Mouse (Mus musculus): Measurements from ENCODE around the gene Metap1.

The Metap1 gene

DNA sequence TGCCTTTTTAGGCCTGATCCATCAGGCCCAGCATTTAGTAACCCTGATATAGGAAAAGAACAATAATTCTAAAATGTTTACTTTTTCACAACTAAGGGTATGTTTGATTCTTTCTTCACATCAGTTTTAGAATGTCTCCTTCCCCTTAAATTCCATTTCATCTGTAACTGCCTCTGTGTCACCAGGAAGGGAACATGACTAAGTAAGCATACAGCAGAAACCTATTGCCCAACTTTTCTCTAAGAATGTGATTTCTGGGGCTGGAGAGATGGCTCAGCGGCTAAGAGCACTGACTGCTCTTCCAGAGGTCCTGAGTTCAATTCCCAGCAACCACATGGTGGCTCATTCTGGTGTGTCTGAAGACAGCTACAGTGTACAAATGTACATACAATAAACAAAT lies 35.1 kb downstream of the Metap1 start:
- in situ Hi-C loops (cut with MboI, MseI): no loop called here

DNA sequence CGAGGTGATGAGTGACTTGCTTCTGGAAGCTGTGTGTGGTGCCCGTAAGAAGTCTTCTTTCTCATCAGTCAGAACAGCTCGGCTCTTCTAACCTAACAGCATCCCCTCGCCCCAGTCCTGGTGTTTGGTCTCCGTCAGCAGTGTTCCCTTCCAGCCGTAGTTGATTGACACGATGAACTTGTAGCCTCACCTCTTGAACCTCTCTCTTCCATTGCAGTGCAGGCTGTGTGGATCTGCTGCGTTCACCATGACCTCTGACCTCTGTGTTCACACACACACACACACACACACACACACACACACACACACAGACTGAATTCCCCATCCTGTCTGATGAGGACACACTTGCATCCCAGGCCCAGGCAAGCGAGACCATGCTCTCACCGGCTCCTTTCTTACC lies 37.1 kb downstream of the Metap1 start:
- in situ Hi-C loops (cut with MboI, MseI): no loop called here

DNA sequence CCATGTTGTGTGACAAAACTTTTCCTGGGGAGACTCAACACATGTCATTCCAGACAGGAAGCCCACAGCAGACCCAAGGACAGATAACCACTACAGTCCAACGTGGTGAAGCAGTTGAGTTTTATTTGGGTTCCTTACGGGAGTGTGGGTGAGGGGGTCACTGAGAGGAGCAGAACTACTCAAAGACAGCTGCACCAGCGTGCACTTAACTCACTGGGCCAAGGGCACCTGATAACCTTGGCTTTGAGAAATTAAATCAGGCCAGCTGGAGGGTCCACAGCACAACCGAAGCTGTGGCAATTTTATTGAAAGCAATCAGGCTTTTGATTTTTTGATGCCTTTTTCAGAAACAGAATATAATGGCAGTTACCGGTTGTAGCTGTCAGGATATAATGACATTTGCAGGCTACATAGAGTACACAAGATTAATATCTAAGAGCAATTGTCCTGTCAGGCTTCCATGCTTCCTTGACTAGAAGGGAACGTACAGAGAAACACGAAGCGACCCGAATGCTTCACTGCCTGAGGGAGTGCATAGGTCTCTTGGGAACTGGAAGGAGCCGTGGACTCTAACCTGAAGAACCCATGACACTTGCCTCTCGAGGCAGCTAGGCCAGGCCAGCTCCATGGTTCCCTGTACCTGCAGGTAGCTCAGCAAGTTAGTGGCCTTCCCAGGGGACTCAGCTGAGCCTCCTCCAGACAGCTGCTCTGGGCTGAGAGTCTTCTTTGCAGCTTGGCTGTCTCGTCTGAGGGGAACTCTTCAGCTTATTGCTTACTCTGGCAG lies 41.0 kb downstream of the Metap1 start:
- in situ Hi-C loops (cut with MboI, MseI): loop anchor here (25.0 kb wide), 1 partner anchor 461 kb away; the partner anchor contains the start of gene Dapp1

DNA sequence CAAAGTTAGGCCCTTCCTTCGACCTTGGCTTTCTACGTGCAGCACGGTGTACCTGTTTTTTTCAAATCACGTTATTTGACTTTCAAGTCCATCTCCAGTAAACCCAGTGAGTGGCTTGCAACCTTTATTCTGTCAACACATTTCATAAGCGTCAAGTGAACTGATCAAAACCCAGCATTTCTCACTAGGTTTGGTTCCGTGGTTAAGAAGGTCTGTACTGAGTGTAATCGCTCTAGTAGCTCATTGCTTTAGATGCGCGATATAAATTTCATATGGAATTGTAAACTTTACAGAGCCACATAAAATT lies 45.9 kb downstream of the Metap1 start:
- in situ Hi-C loops (cut with MboI, MseI): loop anchor here (25.0 kb wide), 1 partner anchor 456 kb away; the partner anchor contains the start of gene Dapp1

DNA sequence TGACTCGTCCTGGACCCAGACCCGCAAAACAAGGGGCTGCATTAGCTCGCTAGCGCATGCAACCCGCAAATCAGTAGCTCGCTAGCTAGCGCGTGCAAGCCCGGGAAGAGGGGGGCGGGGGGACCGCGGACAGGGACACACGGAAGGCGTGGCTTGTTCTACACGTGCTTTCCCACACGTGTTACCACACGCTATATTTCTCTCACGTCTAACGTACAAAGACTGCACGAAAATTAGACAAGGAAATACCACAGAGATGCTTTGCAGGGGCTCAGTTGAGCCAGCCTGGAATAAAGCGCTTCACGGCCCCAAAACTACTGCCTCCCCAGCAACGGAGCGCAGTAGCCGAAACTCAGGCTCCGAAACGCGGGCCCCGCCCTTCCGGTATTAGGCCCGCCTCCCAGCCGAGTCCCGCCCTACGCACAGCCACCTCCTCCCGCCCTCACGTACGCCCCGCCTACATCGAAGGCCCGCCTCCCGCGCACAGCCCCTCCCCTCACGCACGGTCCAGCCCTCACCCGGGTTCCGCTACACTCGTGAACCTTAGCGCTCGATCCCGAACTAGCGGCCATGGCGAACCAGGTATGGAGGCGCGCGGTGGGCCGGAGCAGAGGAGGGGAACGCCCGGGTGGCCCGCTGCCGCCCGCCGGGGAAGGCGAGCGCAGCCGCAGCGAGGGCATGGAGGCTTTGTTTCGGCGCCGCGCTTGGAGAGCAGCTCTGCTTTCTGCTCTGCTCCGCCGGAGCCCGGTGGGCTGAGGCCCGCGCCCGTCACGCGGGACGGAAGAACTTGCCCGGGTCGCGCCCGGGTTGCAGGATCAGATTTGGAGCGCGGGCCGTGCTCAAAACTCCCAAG lies 46.5 kb downstream of the Metap1 start, which contains the start of gene Adh5:
Adh5 (plus strand) TSS at position 482 of the 853 bp plus-strand sequence.
- in situ Hi-C loops (cut with MboI, MseI): loop anchor here (25.0 kb wide), 1 partner anchor 456 kb away; the partner anchor contains the start of gene Dapp1

DNA sequence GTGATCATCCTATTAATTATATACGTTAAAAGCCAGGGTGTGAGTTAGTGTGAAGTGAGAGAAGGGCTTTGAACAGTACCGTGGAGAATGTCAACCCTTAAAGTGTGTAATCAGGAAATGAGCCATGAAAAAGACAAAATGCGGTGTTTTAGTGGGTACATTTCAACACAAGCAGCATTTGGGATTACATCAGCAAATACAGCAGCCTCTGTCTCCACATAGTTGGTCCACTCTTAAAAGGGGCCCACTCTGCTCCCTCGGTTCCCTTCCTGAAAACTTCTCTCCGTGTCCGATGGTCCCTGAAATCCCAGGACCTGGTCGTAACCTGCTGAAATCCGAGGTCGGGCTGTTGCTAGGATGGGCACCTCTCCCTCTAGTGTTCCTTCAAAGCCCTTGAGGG lies 47.1 kb downstream of the Metap1 start:
- in situ Hi-C loops (cut with MboI, MseI): loop anchor here (25.0 kb wide), 1 partner anchor 455 kb away; the partner anchor contains the start of gene Dapp1

DNA sequence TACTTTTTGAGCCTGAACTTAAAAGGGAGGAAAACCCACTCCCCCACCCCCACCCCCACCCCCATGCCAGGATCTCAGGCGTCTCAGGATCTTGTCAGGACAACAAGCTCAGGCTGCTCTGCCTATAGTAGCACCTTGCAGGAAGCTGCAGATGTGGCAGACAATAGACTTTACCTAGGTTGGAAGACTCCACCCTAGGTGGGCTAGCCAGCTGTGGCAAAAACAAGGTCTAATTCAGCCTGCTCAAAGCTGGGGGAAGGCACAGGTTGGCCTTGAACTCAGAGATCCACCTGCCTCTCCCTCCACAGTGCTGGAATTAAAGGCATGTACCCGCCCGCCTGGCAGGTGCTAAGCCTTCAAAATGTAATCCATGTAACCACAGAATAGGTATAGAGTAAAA lies 50.6 kb downstream of the Metap1 start:
- in situ Hi-C loops (cut with MboI, MseI): loop anchor here (25.0 kb wide), 1 partner anchor 451 kb away; the partner anchor contains the start of gene Dapp1

DNA sequence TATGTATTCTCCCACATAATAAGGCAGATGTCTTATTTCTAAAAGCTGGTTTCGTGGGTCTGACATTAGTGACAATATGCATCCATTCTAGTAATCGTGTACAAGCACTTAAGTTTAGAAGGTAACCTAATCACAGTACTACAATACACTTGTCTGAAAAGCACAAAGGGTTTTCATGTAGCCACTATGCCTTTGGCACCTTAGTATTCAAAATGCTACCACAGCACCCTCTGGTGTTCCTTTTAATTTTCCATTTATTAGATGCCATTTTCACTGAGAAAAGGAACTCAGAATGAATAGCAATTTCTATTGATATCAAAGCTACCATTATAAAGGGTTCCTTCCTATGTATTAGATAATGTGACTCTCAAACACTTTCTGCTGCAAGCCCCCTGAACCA lies 57.5 kb downstream of the Metap1 start:
- in situ Hi-C loops (cut with MboI, MseI): loop anchor here (5.0 to 25.0 kb wide), 2 partner anchors 205 to 445 kb away; partner anchors contain the start of gene Dapp1

DNA sequence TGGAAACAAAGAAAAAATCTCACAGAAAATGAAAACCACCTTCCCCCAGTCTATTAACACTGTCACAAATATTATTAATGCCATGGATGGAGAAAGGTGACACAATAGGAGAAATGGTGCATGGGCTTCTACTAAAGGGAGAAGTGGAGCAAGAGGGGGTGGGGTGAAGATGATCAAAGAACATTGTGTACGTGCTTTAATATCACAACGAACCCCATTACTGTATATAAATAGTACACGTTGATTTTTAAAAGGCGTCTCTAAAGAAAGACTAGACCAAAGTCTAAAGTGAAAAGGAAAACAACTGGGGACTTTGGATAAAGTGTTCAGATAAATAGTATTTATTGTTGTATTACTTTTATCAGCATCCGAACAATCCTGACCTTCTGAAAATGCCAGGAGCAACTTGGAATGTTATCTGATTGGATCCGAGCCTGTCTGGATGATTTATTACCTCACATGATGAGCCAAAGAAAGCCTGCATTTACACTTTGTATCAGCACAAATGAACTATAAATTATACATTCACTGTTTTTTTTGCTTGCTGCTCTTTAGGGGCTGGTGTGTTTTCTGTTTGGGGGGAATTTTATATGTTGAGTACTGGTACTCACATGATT lies 58.8 kb downstream of the Metap1 start:
- in situ Hi-C loops (cut with MboI, MseI): loop anchor here (5.0 to 25.0 kb wide), 2 partner anchors 203 to 443 kb away; partner anchors contain the start of gene Dapp1

DNA sequence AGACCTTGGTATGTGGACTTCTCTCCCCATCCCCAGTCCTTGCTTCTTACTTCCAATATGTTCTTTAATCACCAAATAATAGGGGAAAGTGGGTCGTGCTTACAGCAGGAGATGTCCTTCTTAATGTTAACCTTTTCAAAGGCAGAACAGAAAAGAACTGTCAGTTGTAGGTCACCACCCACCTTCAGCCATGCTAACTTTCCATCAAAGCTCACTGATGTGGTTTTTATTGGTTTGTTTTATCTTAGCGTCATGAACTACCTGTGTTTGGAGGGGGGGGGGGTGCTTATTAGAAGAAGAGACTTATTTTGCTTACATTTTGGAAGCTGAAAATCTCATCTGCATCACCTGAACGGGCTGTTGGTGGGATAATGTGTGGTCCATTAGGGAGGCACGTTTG lies 65.1 kb downstream of the Metap1 start:
- in situ Hi-C loops (cut with MboI, MseI): no loop called here

DNA sequence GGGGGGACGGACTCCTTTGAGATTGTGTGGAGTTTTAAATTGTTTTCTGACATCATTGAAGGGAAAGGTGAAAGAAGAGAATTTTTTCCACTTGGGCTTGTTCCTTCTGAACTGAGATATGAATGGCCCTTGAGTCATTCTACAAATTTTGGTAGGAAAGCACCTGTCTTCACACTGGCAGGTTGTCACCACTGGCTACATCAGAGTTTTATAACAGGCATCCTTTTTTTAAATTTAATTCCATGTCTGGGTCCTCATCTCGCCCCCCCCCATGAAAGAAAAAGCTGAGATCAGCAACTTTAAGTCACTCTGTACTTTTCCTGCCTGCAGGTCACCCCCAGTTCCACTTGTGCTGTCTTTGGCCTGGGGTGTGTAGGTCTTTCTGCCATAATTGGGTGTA lies 65.7 kb downstream of the Metap1 start:
- in situ Hi-C loops (cut with MboI, MseI): no loop called here

DNA sequence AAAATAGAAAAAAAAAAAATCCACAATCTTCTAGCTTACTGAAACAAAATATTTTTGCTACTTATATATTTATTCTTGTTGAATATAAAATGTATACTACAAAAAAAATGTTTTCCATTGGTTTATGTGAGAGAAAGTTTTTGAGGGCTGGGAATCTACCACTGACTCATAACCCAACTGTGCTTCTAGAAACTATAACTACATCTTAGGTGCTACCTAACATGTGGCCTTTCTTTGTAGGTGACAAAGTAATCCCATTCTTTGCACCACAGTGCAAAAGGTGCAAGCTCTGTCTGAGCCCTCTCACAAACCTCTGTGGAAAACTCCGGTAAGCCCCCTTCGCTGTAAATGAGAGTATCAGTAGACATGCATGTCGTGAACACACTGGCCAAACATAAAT lies 68.9 kb downstream of the Metap1 start:
- in situ Hi-C loops (cut with MboI, MseI): no loop called here

DNA sequence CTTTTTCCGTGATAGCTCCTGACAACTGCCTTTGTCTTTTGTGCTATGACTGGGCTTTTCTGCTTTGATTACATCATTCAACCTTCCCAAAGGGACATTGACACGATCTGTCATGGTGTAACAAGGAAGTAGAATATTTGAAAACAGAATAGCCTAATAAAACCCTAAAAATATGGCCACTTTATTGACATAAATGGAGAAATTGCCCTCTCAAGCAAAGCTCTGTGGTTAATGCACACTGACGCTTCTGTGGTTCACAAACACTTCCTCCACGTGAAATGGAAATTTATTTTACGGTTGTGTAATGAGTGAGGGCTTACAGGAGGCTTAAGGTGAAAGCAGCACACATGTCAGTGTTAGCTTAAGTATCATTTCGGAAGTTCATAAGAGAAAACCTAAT lies 69.9 kb downstream of the Metap1 start:
- in situ Hi-C loops (cut with MboI, MseI): no loop called here

DNA sequence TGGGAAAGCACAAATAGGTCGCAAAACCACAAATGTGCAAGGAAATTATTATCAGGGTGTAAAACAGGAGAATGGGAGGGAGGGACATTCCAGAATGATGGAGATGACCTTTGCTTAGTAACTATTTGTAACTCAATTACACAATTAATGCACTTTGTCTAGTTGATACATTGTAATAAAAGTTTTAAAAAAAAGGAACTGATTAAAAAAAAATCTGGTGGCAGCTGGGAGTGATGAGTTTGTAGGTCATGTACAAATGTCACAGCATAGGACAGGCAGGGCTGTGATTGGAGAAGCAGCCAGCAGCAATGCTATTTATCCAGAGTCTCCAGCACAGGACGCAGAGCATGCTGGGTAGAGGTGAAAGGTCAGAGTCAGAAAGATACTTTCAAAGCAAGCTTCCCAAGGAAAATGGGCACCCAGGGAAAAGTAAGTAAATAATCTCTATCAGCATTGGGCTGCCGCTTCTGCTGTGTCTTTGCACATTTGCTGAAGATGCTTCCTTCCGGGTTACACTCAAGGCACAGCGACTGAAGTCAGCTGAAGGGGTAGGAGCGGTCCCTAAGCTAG lies 74.1 kb downstream of the Metap1 start, which contains the start of gene Adh4:
Adh4 (plus strand) TSS at position 346 of the 570 bp plus-strand sequence.
- in situ Hi-C loops (cut with MboI, MseI): no loop called here

DNA sequence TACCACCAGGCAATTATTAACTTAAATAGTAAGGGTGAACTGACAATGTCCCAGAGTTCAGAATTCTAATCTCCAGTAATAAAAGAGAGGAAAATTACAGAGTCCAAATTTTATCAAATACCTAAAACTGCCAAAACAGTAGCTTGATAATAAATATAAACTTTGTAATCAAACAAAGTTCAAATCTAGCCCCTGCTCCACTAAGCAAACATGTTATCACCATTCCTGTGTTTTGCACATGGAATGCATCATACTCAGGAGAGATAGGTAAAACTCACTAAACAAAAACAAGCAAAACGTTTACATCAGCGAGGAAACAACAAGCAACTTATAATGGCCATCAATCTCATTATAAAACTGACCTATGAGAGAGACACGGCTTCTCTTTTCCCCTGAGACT lies 79.1 kb downstream of the Metap1 start:
- in situ Hi-C loops (cut with MboI, MseI): loop anchor here (5.0 kb wide), 1 partner anchor 63 kb away; no protein-coding TSS in a partner anchor

DNA sequence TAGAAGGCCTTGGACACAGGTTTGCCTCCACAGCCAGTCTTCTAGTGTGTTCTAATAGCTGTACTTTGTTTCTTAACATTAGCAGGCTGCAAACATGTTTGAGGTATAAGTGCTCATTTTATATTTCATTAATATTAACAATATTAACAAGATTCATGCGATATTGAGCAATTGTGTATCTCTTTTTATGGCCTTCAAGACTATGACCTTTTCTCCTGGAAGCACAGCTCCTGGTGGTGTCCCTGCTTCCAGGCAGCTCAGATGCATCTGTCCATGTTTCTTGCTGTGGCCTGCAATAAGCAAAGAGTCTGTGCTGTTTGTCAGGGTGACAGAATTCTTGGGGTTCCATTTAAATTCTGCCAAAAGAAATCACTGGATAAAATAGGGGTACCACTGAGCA lies 79.7 kb downstream of the Metap1 start:
- in situ Hi-C loops (cut with MboI, MseI): no loop called here

Data from T-helper 2 cell (primary cell).